Mouse (Mus musculus) midbrain, embryonic 11.5 days (tissue): Measurements from ENCODE around the gene Kiss1. TPM values are rescaled to one million over a fixed set of nuclear protein-coding genes. Genes with fewer than 3 reads are reported as not detected.

Source experiments
- ATAC-seq: fragments of 200-750 bp; cut with Nextera tagmentation; 2 replicates; pipeline ENCODE4 v1.8.0; 2017; ENCODE audit warnings: moderate TSS enrichment, moderate library complexity; ENCODE audit not compliant: low FRiP score
- DNase-seq: peaks from one replicate; pipeline ENCODE4 v3.0.0; 2015; ENCODE audit warnings: low spot score; ENCODE audit errors: missing footprints
- H3K27ac ChIP-seq: fragments of 300-500 bp; sonication (generic); 2 replicates; pipeline ENCODE4 v1.5.1; 2014; ENCODE audit warnings: low read depth, low read length
- H3K27me3 ChIP-seq: fragments of 300-500 bp; sonication (generic); 2 replicates; pipeline ENCODE4 v1.6.1; 2014; ENCODE audit warnings: mild to moderate bottlenecking, low read length, moderate library complexity, mixed read lengths; ENCODE audit not compliant: control insufficient read depth, insufficient read depth
- H3K36me3 ChIP-seq: fragments of 300-500 bp; sonication (generic); 2 replicates; pipeline ENCODE4 v1.6.1; 2014; ENCODE audit warnings: mild to moderate bottlenecking, low read length, moderate library complexity, mixed read lengths; ENCODE audit not compliant: control insufficient read depth, insufficient read depth
- H3K4me1 ChIP-seq: fragments of 300-500 bp; sonication (generic); 2 replicates; pipeline ENCODE4 v1.6.1; 2014; ENCODE audit warnings: low read length; ENCODE audit not compliant: control insufficient read depth, insufficient read depth
- H3K4me2 ChIP-seq: fragments of 300-500 bp; sonication (generic); 2 replicates; pipeline ENCODE4 v1.6.1; 2014; ENCODE audit warnings: mild to moderate bottlenecking, moderate library complexity
- H3K4me3 ChIP-seq: fragments of 300-500 bp; sonication (generic); 2 replicates; pipeline ENCODE4 v1.5.1; 2014; ENCODE audit warnings: low read depth, low read length
- H3K9ac ChIP-seq: fragments of 300-500 bp; sonication (generic); 2 replicates; pipeline ENCODE4 v1.6.1; 2014; ENCODE audit warnings: low read length
- H3K9me3 ChIP-seq: fragments of 300-500 bp; sonication (generic); 2 replicates; pipeline ENCODE4 v1.6.1; 2016; ENCODE audit warnings: low read length; ENCODE audit not compliant: control insufficient read depth
- WGBS: fragments of 180-500 bp; shearing (Covaris S2); extraction: QIAGEN DNeasy Blood & Tissue Kit; methylation state at CpG from one replicate; pipeline ENCODE4 v1.1.7; 2014; 5-methylcytosine and 5-hydroxymethylcytosine counted together
- polyA plus RNA-seq: library from polyadenylated mRNA; unstranded; fragments of >200 nt; fragmentation: Nextera tagmentation; extraction: Ambion mirVana; gene quantifications from 2 replicates; pipeline ENCODE4 v1.2.1, GENCODE M21; 2014

Gene Kiss1
- polyA plus RNA-seq, 1 experiment from 2014 or later = not detected

DNA sequence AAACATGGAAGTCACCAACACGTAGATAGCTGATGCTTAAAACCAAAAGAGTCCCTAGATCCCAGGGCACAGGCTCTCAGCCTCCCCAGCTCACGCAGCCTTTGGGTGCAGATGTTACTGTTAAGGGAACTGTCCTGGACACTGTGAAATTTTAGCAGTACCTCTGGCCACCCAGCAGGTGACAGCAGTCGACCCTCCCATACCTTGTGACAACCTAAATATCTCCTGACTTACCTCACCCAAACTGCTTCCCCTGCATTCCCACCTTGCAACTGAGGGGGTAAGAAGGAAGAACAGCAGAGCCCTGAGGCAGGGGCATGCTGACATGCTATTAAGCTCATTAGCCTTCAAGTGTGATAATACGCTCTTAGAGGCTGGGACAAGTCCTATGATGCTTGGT is 10.4 kb upstream of the Kiss1 start:
- Histone ChIP-seq H3K9me3 (no peaks in the 10 kb centered on the region), H3K36me3 (no peaks in the 10 kb centered on the region), H3K9ac (no peak overlapping the region), H3K4me3 (no peak overlapping the region), H3K27me3 (no peaks in the 10 kb centered on the region), H3K27ac (no peak overlapping the region), H3K4me1 (peaks cover 2% of the 10 kb centered on the region; the same call in 1 of the 2 replicates), H3K4me2 (no peak overlapping the region)
- 57% methylated on average over 4 of the region's 4 CpGs for WGBS
- no peak for DNase-seq
- ATAC-seq = no peak

DNA sequence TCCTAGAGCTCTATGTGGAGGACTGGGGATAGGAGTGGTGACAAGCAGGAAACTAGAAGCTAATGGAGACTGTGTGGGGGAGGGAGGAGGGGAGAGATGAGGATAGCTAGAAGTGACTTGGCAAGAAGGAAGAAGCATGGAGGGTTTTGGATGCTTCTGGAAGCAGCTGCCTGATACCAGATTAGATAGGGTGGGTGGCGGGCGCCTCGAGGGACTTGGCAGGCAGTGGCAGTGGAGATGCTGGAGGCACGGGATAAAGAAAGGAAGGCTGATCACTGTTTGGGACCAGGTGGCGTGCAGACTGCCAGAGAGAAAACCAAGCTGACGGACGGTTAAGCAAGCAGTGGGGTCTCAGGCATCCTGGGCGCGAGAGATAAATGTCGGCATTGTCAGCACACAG is 9.7 kb upstream of the Kiss1 start:
- Histone ChIP-seq H3K27me3 (no peaks in the 10 kb centered on the region), H3K9ac (no peak overlapping the region), H3K27ac (no peak overlapping the region), H3K9me3 (no peaks in the 10 kb centered on the region), H3K36me3 (no peaks in the 10 kb centered on the region), H3K4me1 (peaks cover 2% of the 10 kb centered on the region; the same call in 1 of the 2 replicates), H3K4me2 (no peak overlapping the region), H3K4me3 (no peak overlapping the region)
- no peak for ATAC-seq
- 32% methylated on average over 10 of the region's 10 CpGs for WGBS
- no peak for DNase-seq

DNA sequence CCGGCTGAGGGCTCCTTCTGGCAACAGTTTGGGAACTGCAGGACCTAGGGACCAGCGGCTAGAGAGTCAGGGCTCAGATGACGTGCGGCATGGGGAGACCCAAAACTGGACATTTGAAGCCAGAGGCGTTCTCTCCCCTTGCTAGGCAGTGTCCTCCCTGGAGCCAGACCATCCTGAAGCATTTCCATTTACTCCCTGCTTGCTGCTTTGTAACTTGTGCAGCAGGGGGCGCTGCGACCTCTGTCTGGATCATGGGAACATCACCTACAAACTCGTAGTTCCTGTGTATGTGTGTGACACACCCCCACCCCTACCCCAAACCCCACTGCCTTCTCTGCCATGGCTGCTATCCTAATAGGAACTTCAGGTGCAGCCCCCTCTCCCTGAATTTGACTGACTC is 7.3 kb upstream of the Kiss1 start:
- whole genome bisulfite sequencing = 22% methylated on average over 8 of the region's 8 CpGs
- H3K4me1 ChIP-seq = peaks cover 2% of the 10 kb centered on the region; the same call in 1 of the 2 replicates
- no peaks in the 10 kb centered on the region for H3K9me3 ChIP-seq
- H3K9ac ChIP-seq = no peak overlapping the region; the same call in 1 of the 2 replicates
- ATAC-seq (peak; percentile 50; the same call in 1 of the 2 replicates), DNase-seq (peak; percentile 92)
- no peaks in the 10 kb centered on the region for H3K27me3 ChIP-seq
- no peak overlapping the region for H3K4me3 ChIP-seq
- no peaks in the 10 kb centered on the region for H3K36me3 ChIP-seq
- no peak overlapping the region for H3K4me2 ChIP-seq
- no peak overlapping the region for H3K27ac ChIP-seq

- H3K27me3 ChIP-seq = no peaks in the 10 kb centered on the region
- peaks cover 2% of the 10 kb centered on the region; the same call in 1 of the 2 replicates for H3K4me1 ChIP-seq
- H3K9me3 ChIP-seq = no peaks in the 10 kb centered on the region
- H3K36me3 ChIP-seq = no peaks in the 10 kb centered on the region
- DNase-seq (no peak), ATAC-seq (no peak)
- H3K4me3 ChIP-seq = no peak overlapping the region
- H3K9ac ChIP-seq = no peak overlapping the region
- no peak overlapping the region for H3K27ac ChIP-seq
- no peak overlapping the region for H3K4me2 ChIP-seq
- WGBS = 80% methylated on average over 6 of the region's 6 CpGs
Measured at GRCm38 (mm10) chr1:133315775-133316174, 5.9 kb upstream of the Kiss1 start.

DNA sequence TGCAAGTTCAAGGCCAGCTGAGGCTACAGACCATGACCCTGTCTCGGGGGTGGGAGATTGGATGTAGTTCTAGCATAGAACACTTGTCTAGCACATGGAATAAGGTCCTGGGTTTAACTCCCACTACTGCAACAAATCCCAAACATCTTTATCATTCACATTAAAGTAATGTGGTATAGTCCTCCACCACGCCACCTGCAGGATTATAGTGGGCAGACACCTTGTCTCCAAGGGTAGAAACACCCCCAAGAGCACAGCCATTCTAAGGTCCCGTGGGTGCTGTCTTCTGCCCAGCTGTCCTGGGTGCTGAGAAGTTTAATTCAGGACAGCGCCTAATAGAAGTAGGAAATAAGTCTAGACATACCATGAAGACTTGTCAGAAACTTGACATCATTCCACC is 5.1 kb upstream of the Kiss1 start:
- no peak overlapping the region for H3K27ac ChIP-seq
- ATAC-seq (no peak), DNase-seq (no peak)
- no peaks in the 10 kb centered on the region for H3K9me3 ChIP-seq
- H3K9ac ChIP-seq = no peak overlapping the region
- H3K4me1 ChIP-seq = peaks cover 2% of the 10 kb centered on the region; the same call in 1 of the 2 replicates
- 84% methylated on average over 4 of the region's 4 CpGs for WGBS
- no peak overlapping the region for H3K4me3 ChIP-seq
- H3K36me3 ChIP-seq = no peaks in the 10 kb centered on the region
- H3K27me3 ChIP-seq = no peaks in the 10 kb centered on the region
- no peak overlapping the region for H3K4me2 ChIP-seq

GRCm38 (mm10) chr1:133317149-133317548 is 4.5 kb upstream of the Kiss1 start:
- no peak for ATAC-seq
- H3K36me3 ChIP-seq = no peaks in the 10 kb centered on the region
- no peaks in the 10 kb centered on the region for H3K27me3 ChIP-seq
- no peaks in the 10 kb centered on the region; the same call in 1 of the 2 replicates for H3K4me1 ChIP-seq
- H3K9ac ChIP-seq = no peak overlapping the region
- no peaks in the 10 kb centered on the region for H3K9me3 ChIP-seq
- DNase-seq = no peak
- 71% methylated on average over 1 of the region's 1 CpGs for WGBS
- H3K27ac ChIP-seq = no peak overlapping the region
- H3K4me2 ChIP-seq = no peak overlapping the region
- H3K4me3 ChIP-seq = no peak overlapping the region

DNA sequence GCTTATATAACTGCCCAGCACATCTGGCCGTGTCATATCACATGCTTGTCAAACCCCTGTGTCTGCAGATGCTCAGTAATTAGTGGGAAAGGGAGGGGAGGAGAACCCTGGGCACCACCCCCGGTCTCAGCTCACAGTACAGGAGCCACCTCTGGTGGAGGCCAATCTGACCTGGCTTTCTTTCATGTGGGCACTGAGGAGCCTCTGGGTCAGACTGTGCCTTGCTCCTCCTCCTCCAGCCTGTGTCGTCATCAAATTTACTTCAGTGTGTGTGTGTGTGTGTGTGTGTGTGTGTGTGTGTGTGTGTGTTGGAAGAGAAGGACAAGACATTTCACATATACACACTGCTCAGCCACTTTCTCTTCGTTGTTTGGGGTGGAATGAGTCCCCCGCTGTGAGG is 1.7 kb downstream of the Kiss1 start:
- H3K4me1 ChIP-seq = peaks cover 2% of the 10 kb centered on the region; the same call in 1 of the 2 replicates
- H3K9me3 ChIP-seq = no peaks in the 10 kb centered on the region
- H3K4me3 ChIP-seq = no peak overlapping the region
- WGBS = 67% methylated on average over 5 of the region's 5 CpGs
- ATAC-seq (no peak), DNase-seq (no peak)
- H3K4me2 ChIP-seq = no peak overlapping the region
- H3K36me3 ChIP-seq = no peaks in the 10 kb centered on the region
- no peaks in the 10 kb centered on the region for H3K27me3 ChIP-seq
- no peak overlapping the region for H3K9ac ChIP-seq
- no peak overlapping the region for H3K27ac ChIP-seq

GRCm38 (mm10) chr1:133325951-133326350 is 4.3 kb downstream of the Kiss1 start:
- 86% methylated on average over 8 of the region's 8 CpGs for WGBS
- Histone ChIP-seq H3K27ac (no peak overlapping the region), H3K4me3 (no peak overlapping the region), H3K4me2 (no peak overlapping the region), H3K36me3 (no peaks in the 10 kb centered on the region), H3K9me3 (no peaks in the 10 kb centered on the region), H3K9ac (no peak overlapping the region), H3K4me1 (peaks cover 15% of the 10 kb centered on the region), H3K27me3 (peaks cover 12% of the 10 kb centered on the region; the same call in 1 of the 2 replicates)
- ATAC-seq (no peak), DNase-seq (no peak)

GRCm38 (mm10) chr1:133327094-133327493 is 5.4 kb downstream of the Kiss1 start:
- no peaks in the 10 kb centered on the region for H3K9me3 ChIP-seq
- H3K4me1 ChIP-seq = peaks cover 18% of the 10 kb centered on the region
- 61% methylated on average over 5 of the region's 5 CpGs for WGBS
- H3K36me3 ChIP-seq = no peaks in the 10 kb centered on the region
- peaks cover 12% of the 10 kb centered on the region; the same call in 1 of the 2 replicates for H3K27me3 ChIP-seq
- H3K9ac ChIP-seq = no peak overlapping the region
- H3K27ac ChIP-seq = no peak overlapping the region
- ATAC-seq (no peak), DNase-seq (no peak)
- no peak overlapping the region for H3K4me2 ChIP-seq
- no peak overlapping the region for H3K4me3 ChIP-seq
